Mouse (Mus musculus): ENCODE measurements around the gene Ccdc74a. TPM values are rescaled to one million over a fixed set of nuclear protein-coding genes. Genes with fewer than 3 reads are reported as not detected.

The Ccdc74a gene
- polyA plus RNA-seq, 1 experiment, result 120 TPM

GRCm38 (mm10) chr16:17641301-17641700, 5.0 kb upstream of the Ccdc74a start:
- H3K4me3 ChIP-seq (ENCODE audit: control insufficient read depth, low read depth, low read length), result no peak overlapping the region
- peaks cover 5% of the 10 kb centered on the region for H3K36me3 ChIP-seq (ENCODE audit: control insufficient read depth, insufficient read depth, low read length)
- TF ChIP-seq CTCF (IDR thresholded peaks at IDR 0.05; ENCODE audit: control insufficient read depth, insufficient read depth, insufficient replicate concordance, low read depth, low read length), result no peak
- H3K27me3 ChIP-seq (ENCODE audit: control insufficient read depth, insufficient read depth, low read length), result no peaks in the 10 kb centered on the region
- no peak overlapping the region for H3K27ac ChIP-seq (ENCODE audit: control insufficient read depth, insufficient read depth, low read depth, low read length)
- no peaks in the 10 kb centered on the region for H3K4me1 ChIP-seq (ENCODE audit: control insufficient read depth, insufficient read depth, low read length)

- Histone ChIP-seq H3K27ac (ENCODE audit: control insufficient read depth, insufficient read depth, low read depth, low read length) (no peak overlapping the region), H3K36me3 (ENCODE audit: control insufficient read depth, insufficient read depth, low read length) (peaks cover 5% of the 10 kb centered on the region; the same call in 1 of the 2 replicates), H3K4me1 (ENCODE audit: control insufficient read depth, insufficient read depth, low read length) (peaks cover 5% of the 10 kb centered on the region), H3K27me3 (ENCODE audit: control insufficient read depth, insufficient read depth, low read length) (no peaks in the 10 kb centered on the region), H3K4me3 (ENCODE audit: control insufficient read depth, low read depth, low read length) (no peak overlapping the region)
- TF ChIP-seq CTCF (IDR thresholded peaks at IDR 0.05; ENCODE audit: control insufficient read depth, insufficient read depth, insufficient replicate concordance, low read depth, low read length) (no peak), POLR2A (IDR thresholded peaks at IDR 0.05; ENCODE audit: control insufficient read depth, low read depth, low read length) (no peak)
Observed at GRCm38 (mm10) chr16:17642311-17642710, 4.0 kb upstream of the Ccdc74a start.

- Histone ChIP-seq H3K4me3 (ENCODE audit: control insufficient read depth, low read depth, low read length) (no peak overlapping the region), H3K27ac (ENCODE audit: control insufficient read depth, insufficient read depth, low read depth, low read length) (no peak overlapping the region), H3K27me3 (ENCODE audit: control insufficient read depth, insufficient read depth, low read length) (no peaks in the 10 kb centered on the region), H3K36me3 (ENCODE audit: control insufficient read depth, insufficient read depth, low read length) (peaks cover 5% of the 10 kb centered on the region; the same call in 1 of the 2 replicates), H3K4me1 (ENCODE audit: control insufficient read depth, insufficient read depth, low read length) (peaks cover 5% of the 10 kb centered on the region)
- TF ChIP-seq CTCF (IDR thresholded peaks at IDR 0.05; ENCODE audit: control insufficient read depth, insufficient read depth, insufficient replicate concordance, low read depth, low read length) (no peak), POLR2A (IDR thresholded peaks at IDR 0.05; ENCODE audit: control insufficient read depth, low read depth, low read length) (no peak)
Observed at GRCm38 (mm10) chr16:17643437-17643990, 2.8 kb upstream of the Ccdc74a start.

- Histone ChIP-seq H3K36me3 (ENCODE audit: control insufficient read depth, insufficient read depth, low read length) (no peaks in the 10 kb centered on the region; the same call in 1 of the 2 replicates), H3K27ac (ENCODE audit: control insufficient read depth, insufficient read depth, low read depth, low read length) (no peak overlapping the region)
- TF ChIP-seq CTCF (IDR thresholded peaks at IDR 0.05; ENCODE audit: control insufficient read depth, insufficient read depth, insufficient replicate concordance, low read depth, low read length) (no peak), POLR2A (IDR thresholded peaks at IDR 0.05; ENCODE audit: control insufficient read depth, low read depth, low read length) (no peak)
Observed at GRCm38 (mm10) chr16:17647156-17647555, 886 bp downstream of the Ccdc74a start.

GRCm38 (mm10) chr16:17647566-17648340, 1.5 kb downstream of the Ccdc74a start:
- H3K36me3 ChIP-seq (ENCODE audit: control insufficient read depth, insufficient read depth, low read length), result no peaks in the 10 kb centered on the region; the same call in 1 of the 2 replicates
- TF ChIP-seq CTCF (IDR thresholded peaks at IDR 0.05; ENCODE audit: control insufficient read depth, insufficient read depth, insufficient replicate concordance, low read depth, low read length) (no peak), POLR2A (IDR thresholded peaks at IDR 0.05; ENCODE audit: control insufficient read depth, low read depth, low read length) (no peak)
- no peak overlapping the region for H3K27ac ChIP-seq (ENCODE audit: control insufficient read depth, insufficient read depth, low read depth, low read length)
- peaks cover 5% of the 10 kb centered on the region for H3K4me1 ChIP-seq (ENCODE audit: control insufficient read depth, insufficient read depth, low read length)
- peak overlapping the region; percentile 87 for H3K4me3 ChIP-seq (ENCODE audit: control insufficient read depth, low read depth, low read length)
- H3K27me3 ChIP-seq (ENCODE audit: control insufficient read depth, insufficient read depth, low read length), result no peaks in the 10 kb centered on the region

More at GRCm38 (mm10) chr16:17647156-17647555, 886 bp downstream of the Ccdc74a start:
- Histone ChIP-seq H3K4me1 (ENCODE audit: control insufficient read depth, insufficient read depth, low read length) (peaks cover 5% of the 10 kb centered on the region), H3K27me3 (ENCODE audit: control insufficient read depth, insufficient read depth, low read length) (no peaks in the 10 kb centered on the region), H3K4me3 (ENCODE audit: control insufficient read depth, low read depth, low read length) (peak overlapping the region; percentile 87)

GRCm38 (mm10) chr16:17649925-17650605, 3.8 kb downstream of the Ccdc74a start:
- Histone ChIP-seq H3K36me3 (ENCODE audit: control insufficient read depth, insufficient read depth, low read length) (no peaks in the 10 kb centered on the region; the same call in 1 of the 2 replicates), H3K4me1 (ENCODE audit: control insufficient read depth, insufficient read depth, low read length) (peaks cover 5% of the 10 kb centered on the region), H3K27ac (ENCODE audit: control insufficient read depth, insufficient read depth, low read depth, low read length) (no peak overlapping the region), H3K4me3 (ENCODE audit: control insufficient read depth, low read depth, low read length) (no peak overlapping the region), H3K27me3 (ENCODE audit: control insufficient read depth, insufficient read depth, low read length) (no peaks in the 10 kb centered on the region)
- no peak for TF ChIP-seq CTCF (IDR thresholded peaks at IDR 0.05; ENCODE audit: control insufficient read depth, insufficient read depth, insufficient replicate concordance, low read depth, low read length)
- TF ChIP-seq POLR2A (IDR thresholded peaks at IDR 0.05; ENCODE audit: control insufficient read depth, low read depth, low read length), result no peak

- H3K36me3 ChIP-seq (ENCODE audit: control insufficient read depth, insufficient read depth, low read length), result no peaks in the 10 kb centered on the region; the same call in 1 of the 2 replicates
- H3K4me1 ChIP-seq (ENCODE audit: control insufficient read depth, insufficient read depth, low read length), result peaks cover 5% of the 10 kb centered on the region
- no peaks in the 10 kb centered on the region for H3K27me3 ChIP-seq (ENCODE audit: control insufficient read depth, insufficient read depth, low read length)
- no peak for TF ChIP-seq CTCF (IDR thresholded peaks at IDR 0.05; ENCODE audit: control insufficient read depth, insufficient read depth, insufficient replicate concordance, low read depth, low read length)
- TF ChIP-seq POLR2A (IDR thresholded peaks at IDR 0.05; ENCODE audit: control insufficient read depth, low read depth, low read length), result no peak
- H3K27ac ChIP-seq (ENCODE audit: control insufficient read depth, insufficient read depth, low read depth, low read length), result no peak overlapping the region
- no peak overlapping the region for H3K4me3 ChIP-seq (ENCODE audit: control insufficient read depth, low read depth, low read length)
Observed at GRCm38 (mm10) chr16:17650711-17651110, 4.4 kb downstream of the Ccdc74a start.
